Mouse (Mus musculus) hindbrain, embryonic 11.5 days (tissue): ENCODE measurements around the gene Rbm47. TPM values are rescaled to one million over a fixed set of nuclear protein-coding genes. Genes with fewer than 3 reads are reported as not detected.
A peak's percentile ranks its signal among the peaks of the same experiment; 100 is the strongest.

Source experiments
- ATAC-seq: fragments of 200-750 bp; cut with Nextera tagmentation; 2 replicates; pipeline ENCODE4 v1.8.0; 2017; ENCODE audit warnings: mild to moderate bottlenecking, moderate TSS enrichment, moderate library complexity; ENCODE audit not compliant: low FRiP score
- DNase-seq: peaks from one replicate; pipeline ENCODE4 v3.0.0-alpha.2; 2015; ENCODE audit warnings: low spot score
- H3K27ac ChIP-seq: fragments of 300-500 bp; sonication (generic); 2 replicates; pipeline ENCODE4 v1.5.1; 2014; ENCODE audit warnings: mild to moderate bottlenecking, low read depth, low read length
- H3K27me3 ChIP-seq: fragments of 300-500 bp; sonication (generic); 2 replicates; pipeline ENCODE4 v1.6.1; 2014; ENCODE audit warnings: mild to moderate bottlenecking, low read length, moderate library complexity, mixed read lengths; ENCODE audit not compliant: control insufficient read depth, insufficient read depth
- H3K36me3 ChIP-seq: fragments of 300-500 bp; sonication (generic); 2 replicates; pipeline ENCODE4 v1.6.1; 2014; ENCODE audit warnings: mild to moderate bottlenecking, low read length, moderate library complexity, mixed read lengths; ENCODE audit not compliant: control insufficient read depth, insufficient read depth
- H3K4me1 ChIP-seq: fragments of 300-500 bp; sonication (generic); replicated peaks from 2 replicates; pipeline ENCODE4 v1.6.1; 2014; ENCODE audit warnings: low read length, mixed read lengths; ENCODE audit not compliant: control insufficient read depth, insufficient read depth
- H3K4me2 ChIP-seq: fragments of 300-500 bp; sonication (generic); replicated peaks from 2 replicates; pipeline ENCODE4 v1.6.1; 2014; ENCODE audit warnings: mild to moderate bottlenecking, low read depth, low read length
- H3K4me3 ChIP-seq: fragments of 300-500 bp; sonication (generic); 2 replicates; pipeline ENCODE4 v1.5.1; 2014; ENCODE audit warnings: low read depth, low read length
- H3K9ac ChIP-seq: fragments of 300-500 bp; sonication (generic); 2 replicates; pipeline ENCODE4 v1.6.1; 2014; ENCODE audit warnings: low read depth, low read length
- H3K9me3 ChIP-seq: fragments of 300-500 bp; sonication (generic); 2 replicates; pipeline ENCODE4 v1.6.1; 2016; ENCODE audit warnings: low read length; ENCODE audit not compliant: control insufficient read depth
- WGBS: fragments of 180-500 bp; shearing (Covaris S2); extraction: QIAGEN DNeasy Blood & Tissue Kit; methylation state at CpG from one replicate; pipeline ENCODE4 v1.1.7; 2014; 5-methylcytosine and 5-hydroxymethylcytosine counted together
- polyA plus RNA-seq: library from polyadenylated mRNA; unstranded; fragments of >200 nt; fragmentation: Nextera tagmentation; extraction: Ambion mirVana; gene quantifications from 2 replicates; pipeline ENCODE4 v1.2.1, GENCODE M21; 2014

Gene Rbm47
- polyA plus RNA-seq, 1 experiment from 2014 or later = 8.6 TPM

DNA sequence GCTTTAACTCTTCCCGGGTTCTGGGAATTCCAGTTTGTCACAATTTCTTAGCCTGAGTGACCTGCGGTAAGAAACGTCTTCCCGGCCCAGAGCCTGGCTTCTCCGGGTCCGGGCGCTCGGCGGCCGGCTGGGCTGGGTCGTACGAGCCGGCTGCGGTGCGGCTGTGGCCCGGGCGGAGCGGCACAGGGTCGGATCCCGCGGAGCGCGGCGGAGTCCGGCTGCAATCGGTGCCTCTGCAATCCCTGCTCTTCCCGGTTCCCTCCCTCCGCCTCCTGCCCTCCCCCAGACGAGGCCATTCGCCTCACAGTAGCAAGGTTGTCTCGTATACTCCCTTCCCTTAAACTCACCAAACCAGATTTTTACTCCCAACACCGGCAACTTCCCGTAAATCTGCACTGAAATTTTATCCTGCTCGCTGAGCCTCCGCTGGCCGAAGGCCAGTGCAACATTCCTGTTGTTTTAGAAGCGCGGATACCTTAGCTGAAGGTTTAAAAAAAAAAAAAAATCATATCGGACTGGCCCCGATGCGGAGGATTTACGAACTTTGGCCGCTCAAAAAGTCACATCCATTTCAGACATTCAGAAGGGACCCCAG, 22.1 kb downstream of the Rbm47 start:
- Histone ChIP-seq H3K27me3 (peaks cover 21% of the 10 kb centered on the region; the same call in 1 of the 2 replicates), H3K36me3 (no peaks in the 10 kb centered on the region)
- under 1% methylated on average over 42 of the region's 43 CpGs for WGBS

DNA sequence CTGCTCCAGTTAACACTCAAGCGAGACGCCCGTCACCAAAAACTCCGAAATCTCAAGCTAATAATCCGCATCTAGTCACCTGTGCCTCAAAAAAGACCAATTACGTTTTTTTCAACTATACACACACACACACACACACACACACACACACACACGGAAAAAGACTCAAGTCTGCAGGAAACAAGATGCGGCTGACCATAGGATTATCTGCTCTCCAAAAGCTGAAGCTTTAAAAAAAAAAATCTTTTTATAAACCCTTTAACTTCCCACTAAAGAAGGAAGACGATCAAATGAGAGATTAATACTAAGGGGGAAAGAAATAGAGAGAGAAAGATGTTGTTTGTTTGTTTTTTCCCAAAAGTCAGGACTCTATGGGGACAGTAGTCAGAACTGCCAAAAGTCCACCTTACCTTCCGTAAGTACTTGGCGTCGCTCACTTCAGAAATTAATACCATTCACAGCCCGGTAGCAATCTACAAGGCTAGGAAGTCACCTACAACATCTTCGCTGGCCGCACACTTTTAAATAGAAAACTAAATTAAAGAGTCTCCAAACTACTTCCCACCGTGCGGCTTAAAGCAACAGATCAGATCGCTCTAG, 22.7 kb downstream of the Rbm47 start:
- WGBS = 0% methylated on average over 18 of the region's 18 CpGs
- H3K9me3 ChIP-seq = no peaks in the 10 kb centered on the region
- no peaks in the 10 kb centered on the region for H3K36me3 ChIP-seq
- peak overlapping the region; percentile 60 for H3K4me2 ChIP-seq
- no peak overlapping the region for H3K9ac ChIP-seq
- H3K27ac ChIP-seq = no peak overlapping the region
- DNase-seq (peak; percentile 33), ATAC-seq (no peak)
- H3K27me3 ChIP-seq = peaks cover 21% of the 10 kb centered on the region; the same call in 1 of the 2 replicates
- H3K4me1 ChIP-seq = peaks cover 4% of the 10 kb centered on the region; the same call in 1 of the 2 replicates
- H3K4me3 ChIP-seq = peak overlapping the region; percentile 39

More for the DNA sequence above, 22.1 kb downstream of the Rbm47 start:
- no peak overlapping the region for H3K27ac ChIP-seq
- peak overlapping the region; percentile 39 for H3K4me3 ChIP-seq
- DNase-seq (peak; percentile 74), ATAC-seq (no peak)
- peak overlapping the region; percentile 31; the same call in 1 of the 2 replicates for H3K9ac ChIP-seq
- peaks cover 4% of the 10 kb centered on the region; the same call in 1 of the 2 replicates for H3K4me1 ChIP-seq
- peak overlapping the region; percentile 60 for H3K4me2 ChIP-seq
- no peaks in the 10 kb centered on the region for H3K9me3 ChIP-seq

DNA sequence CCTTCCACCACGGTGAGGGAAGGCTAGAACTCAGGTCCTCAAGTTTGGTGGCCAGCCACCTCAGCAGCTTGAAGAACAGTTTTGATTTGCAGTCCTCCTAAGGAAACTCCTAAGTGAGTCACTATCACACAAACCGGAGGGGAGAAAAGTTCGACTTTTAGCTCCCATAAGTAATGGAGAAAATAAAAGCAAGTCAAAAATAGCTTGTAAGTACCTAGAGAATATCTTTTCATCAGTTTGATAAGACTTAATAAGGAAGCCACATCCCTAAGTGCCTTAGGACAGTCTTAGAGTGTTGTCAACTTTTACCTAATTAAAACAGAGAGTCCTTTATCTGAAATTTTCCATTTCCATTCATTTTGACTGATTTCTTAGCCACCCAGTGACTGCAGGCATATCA, 23.3 kb downstream of the Rbm47 start:
- Histone ChIP-seq H3K4me1 (peaks cover 4% of the 10 kb centered on the region; the same call in 1 of the 2 replicates), H3K4me2 (no peak overlapping the region), H3K27me3 (peaks cover 21% of the 10 kb centered on the region; the same call in 1 of the 2 replicates), H3K4me3 (0 out of 2 replicates have a peak overlapping the region, but pooled peaks have one; percentile 6), H3K27ac (no peak overlapping the region), H3K36me3 (no peaks in the 10 kb centered on the region), H3K9me3 (no peaks in the 10 kb centered on the region), H3K9ac (no peak overlapping the region)
- 35% methylated on average over 3 of the region's 3 CpGs for WGBS
- no peak for ATAC-seq
- no peak for DNase-seq

DNA sequence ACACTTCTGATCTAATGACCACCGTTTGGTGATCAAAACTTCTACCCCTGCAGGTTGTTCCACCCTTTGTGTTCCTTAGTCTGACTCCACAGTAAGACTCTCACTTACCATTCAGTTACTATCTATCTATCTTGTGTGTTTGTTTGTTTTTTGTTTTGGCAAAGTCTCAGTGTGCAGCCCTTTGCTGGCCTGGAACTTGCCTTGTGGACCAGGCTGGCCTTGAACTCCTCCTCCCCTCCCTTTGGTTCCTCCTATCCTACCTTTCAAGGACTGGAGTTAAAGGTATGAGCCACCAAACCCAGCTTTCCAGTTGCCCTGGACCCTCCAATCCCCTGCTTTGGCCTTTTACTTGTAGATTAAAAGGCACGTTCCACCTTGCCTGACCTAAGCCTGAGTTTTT, 23.8 kb downstream of the Rbm47 start:
- 66% methylated on average over 2 of the region's 2 CpGs for WGBS
- peaks cover 21% of the 10 kb centered on the region; the same call in 1 of the 2 replicates for H3K27me3 ChIP-seq
- ATAC-seq (no peak), DNase-seq (no peak)
- H3K4me1 ChIP-seq = peaks cover 4% of the 10 kb centered on the region; the same call in 1 of the 2 replicates
- no peak overlapping the region for H3K4me2 ChIP-seq
- H3K4me3 ChIP-seq = no peak overlapping the region
- no peak overlapping the region for H3K9ac ChIP-seq
- no peaks in the 10 kb centered on the region for H3K9me3 ChIP-seq
- H3K36me3 ChIP-seq = no peaks in the 10 kb centered on the region
- H3K27ac ChIP-seq = no peak overlapping the region

DNA sequence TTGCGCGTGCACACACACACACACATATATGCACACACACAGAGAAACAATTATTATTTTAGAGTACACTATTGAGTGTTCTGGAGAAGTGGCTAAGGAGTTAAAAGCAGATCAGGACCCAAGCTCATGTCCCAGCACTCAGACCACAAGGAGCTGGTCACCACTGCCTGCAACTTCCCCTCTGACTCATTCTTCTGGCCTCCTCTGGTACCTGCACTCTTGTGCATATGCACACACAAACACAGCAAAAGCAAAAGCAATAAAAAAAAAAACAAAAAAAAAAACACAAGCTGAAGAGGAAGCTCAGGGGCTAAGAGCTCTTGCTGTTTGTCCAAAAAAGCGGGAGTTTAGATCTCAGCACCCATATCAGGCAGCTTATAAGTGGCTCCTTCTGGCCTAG, 25.6 kb downstream of the Rbm47 start:
- 97% methylated on average over 3 of the region's 3 CpGs for WGBS
- H3K9me3 ChIP-seq = no peaks in the 10 kb centered on the region
- no peak for ATAC-seq

DNA sequence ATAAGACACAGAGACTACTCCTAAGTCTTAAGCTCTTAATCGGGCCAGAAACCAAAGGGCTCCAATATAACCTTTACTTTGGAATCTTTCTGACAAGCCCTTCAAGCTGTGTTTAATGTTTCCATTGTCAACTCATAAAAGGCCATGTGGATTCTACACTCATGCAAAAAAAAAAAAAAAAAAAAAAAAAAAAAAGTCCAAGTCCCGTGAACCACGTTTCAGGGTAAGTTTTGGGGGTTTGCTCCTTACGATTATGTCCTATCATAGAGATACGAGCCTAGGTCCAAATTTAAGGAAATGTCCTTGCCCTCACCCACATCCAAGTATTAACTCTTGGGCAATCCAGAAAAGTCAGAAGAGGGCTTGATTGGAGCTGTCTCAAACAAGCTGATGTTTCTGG, 27.3 kb downstream of the Rbm47 start:
- H3K36me3 ChIP-seq = no peaks in the 10 kb centered on the region

More for the DNA sequence above, 25.6 kb downstream of the Rbm47 start:
- Histone ChIP-seq H3K36me3 (no peaks in the 10 kb centered on the region), H3K27ac (no peak overlapping the region), H3K9ac (no peak overlapping the region), H3K4me1 (peaks cover 4% of the 10 kb centered on the region; the same call in 1 of the 2 replicates), H3K4me3 (no peak overlapping the region), H3K4me2 (no peak overlapping the region), H3K27me3 (peaks cover 21% of the 10 kb centered on the region; the same call in 1 of the 2 replicates)
- no peak for DNase-seq

DNA sequence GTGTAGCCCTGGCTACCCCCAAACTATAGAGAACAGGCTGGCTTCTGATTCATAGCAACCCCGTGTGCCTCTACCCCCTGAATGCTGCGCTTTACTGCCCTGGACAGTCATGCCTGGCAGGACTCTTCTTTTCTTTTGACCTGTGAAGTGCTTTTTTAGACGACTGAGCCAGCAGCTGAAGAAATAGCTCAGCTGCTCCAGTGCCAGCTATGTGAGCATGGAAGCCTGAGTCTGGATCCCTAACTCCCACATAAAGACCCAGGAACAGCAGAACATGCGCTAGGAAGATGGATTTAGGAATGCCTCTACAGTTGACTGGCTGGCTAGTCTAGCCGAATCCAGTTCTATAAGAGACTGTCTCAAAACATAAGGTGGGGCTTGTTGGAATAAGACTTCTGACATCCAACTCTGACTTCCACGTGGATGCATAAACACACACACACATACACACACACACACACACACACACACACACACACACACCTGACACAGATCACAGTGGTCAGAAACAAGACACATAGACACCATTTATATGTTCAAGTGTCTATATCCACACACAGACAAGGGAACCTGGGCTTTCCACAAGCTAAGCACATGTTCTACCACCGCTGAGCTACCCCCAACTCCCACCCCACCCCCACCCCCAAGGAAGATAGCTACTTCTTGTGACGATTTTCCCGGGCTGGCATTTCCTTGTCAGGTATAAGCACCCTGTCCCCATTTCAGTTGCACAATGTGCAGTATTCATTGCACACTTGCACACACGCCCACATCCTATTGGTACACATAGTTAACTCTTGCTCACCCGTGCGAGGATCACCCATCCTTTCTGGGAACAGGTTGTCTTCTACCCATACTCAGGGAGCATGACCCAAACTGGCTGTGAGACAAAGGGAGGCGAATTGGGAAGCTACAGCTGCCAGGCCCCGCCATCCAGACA, 29.6 kb downstream of the Rbm47 start:
- no peak for ATAC-seq
- Histone ChIP-seq H3K4me3 (no peak overlapping the region), H3K9me3 (no peaks in the 10 kb centered on the region), H3K9ac (no peak overlapping the region), H3K4me1 (no peaks in the 10 kb centered on the region), H3K27me3 (no peaks in the 10 kb centered on the region), H3K36me3 (no peaks in the 10 kb centered on the region), H3K27ac (no peak overlapping the region), H3K4me2 (no peak overlapping the region)
- no peak for DNase-seq
- 82% methylated on average over 14 of the region's 14 CpGs for WGBS

More for the DNA sequence above, 27.3 kb downstream of the Rbm47 start:
- no peaks in the 10 kb centered on the region for H3K9me3 ChIP-seq
- DNase-seq (no peak), ATAC-seq (no peak)
- peaks cover 10% of the 10 kb centered on the region; the same call in 1 of the 2 replicates for H3K27me3 ChIP-seq
- no peak overlapping the region for H3K27ac ChIP-seq
- H3K4me2 ChIP-seq = no peak overlapping the region
- no peak overlapping the region for H3K9ac ChIP-seq
- peaks cover under 1% of the 10 kb centered on the region; the same call in 1 of the 2 replicates for H3K4me1 ChIP-seq
- no peak overlapping the region for H3K4me3 ChIP-seq
- 86% methylated on average over 5 of the region's 5 CpGs for WGBS

DNA sequence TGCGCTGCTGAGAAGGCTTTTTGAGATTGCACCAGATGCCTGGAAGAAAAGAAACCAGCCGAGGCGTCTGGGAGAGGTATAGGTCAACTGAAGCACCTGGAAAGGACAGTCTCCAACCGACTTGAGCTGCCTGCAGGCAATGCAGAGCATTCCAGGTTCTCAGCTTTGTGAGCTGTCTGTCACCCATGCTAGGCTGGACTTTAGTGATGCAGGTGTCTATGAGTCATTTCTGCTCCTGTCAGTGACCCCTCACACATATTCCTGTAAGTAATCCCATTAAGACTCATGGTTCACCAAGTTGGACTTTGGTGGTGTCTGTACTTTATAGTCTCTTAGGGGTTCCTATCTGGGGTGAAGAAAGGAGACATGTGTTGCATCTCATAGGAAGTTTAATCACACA, 31.4 kb downstream of the Rbm47 start:
- H3K9ac ChIP-seq = no peak overlapping the region
- ATAC-seq (no peak), DNase-seq (no peak)
- H3K4me2 ChIP-seq = no peak overlapping the region
- H3K27ac ChIP-seq = no peak overlapping the region
- H3K4me3 ChIP-seq = no peak overlapping the region
- H3K36me3 ChIP-seq = no peaks in the 10 kb centered on the region
- WGBS = 84% methylated on average over 4 of the region's 4 CpGs
- no peaks in the 10 kb centered on the region for H3K27me3 ChIP-seq
- H3K4me1 ChIP-seq = no peaks in the 10 kb centered on the region
- no peaks in the 10 kb centered on the region for H3K9me3 ChIP-seq
